Mouse (Mus musculus) E14TG2a.4 (cell line): ENCODE measurements at regions not wholly inside any gene's neighbourhood (a gene's known extent, or its start where the extent isn't known, plus 50 kb on each side); places are given as distances from the start of the nearest gene placed in this dataset.

Experiments
- CTCF ChIP-seq: conservative IDR thresholded peaks from 2 replicates; pipeline ENCODE4 v1.5.1; 2014; ENCODE audit warnings: low read length
- NANOG ChIP-seq: IDR thresholded peaks from 2 replicates; pipeline ENCODE4 v1.6.1; 2014; ENCODE audit warnings: borderline replicate concordance, low read length, mixed read lengths
- POU5F1 ChIP-seq: IDR thresholded peaks from 2 replicates; pipeline ENCODE4 v1.6.1; 2014; ENCODE audit warnings: low read length, borderline replicate concordance

DNA sequence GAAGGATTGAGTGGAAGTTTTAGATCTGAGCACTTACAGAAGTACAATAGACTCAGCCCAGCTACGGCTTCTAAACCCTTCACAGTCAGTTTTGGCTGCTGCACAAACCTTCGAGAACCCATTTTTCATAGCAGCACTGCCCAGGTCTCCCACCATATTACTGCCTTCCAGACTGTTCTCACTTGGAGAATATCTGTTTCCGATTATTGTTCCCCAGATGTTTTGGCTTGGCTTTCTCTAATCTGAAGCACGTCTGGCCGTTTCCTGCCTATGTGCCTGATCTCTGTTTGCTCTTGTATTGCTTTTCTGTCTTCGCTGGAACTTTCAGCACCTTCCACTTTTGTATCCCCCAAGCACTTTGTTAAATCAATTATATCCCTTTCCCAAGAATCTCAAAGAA, 368.0 kb downstream of the Mllt3 start:
- no peak for TF ChIP-seq CTCF
- TF ChIP-seq NANOG = no peak
- no peak for TF ChIP-seq POU5F1
